Mouse (Mus musculus): ENCODE measurements around the gene Cd200.

Cd200 gene

GRCm38 (mm10) chr16:45344879-45345278 lies 64.0 kb downstream of the Cd200 start:
- no peak for DNase-seq (ENCODE audit: low read depth in 2 of 2, low spot score in 2 of 2)

GRCm38 (mm10) chr16:45336478-45336877 lies 72.4 kb downstream of the Cd200 start:
- no peak for DNase-seq (ENCODE audit: low read depth in 2 of 2, low spot score in 2 of 2)

DNA sequence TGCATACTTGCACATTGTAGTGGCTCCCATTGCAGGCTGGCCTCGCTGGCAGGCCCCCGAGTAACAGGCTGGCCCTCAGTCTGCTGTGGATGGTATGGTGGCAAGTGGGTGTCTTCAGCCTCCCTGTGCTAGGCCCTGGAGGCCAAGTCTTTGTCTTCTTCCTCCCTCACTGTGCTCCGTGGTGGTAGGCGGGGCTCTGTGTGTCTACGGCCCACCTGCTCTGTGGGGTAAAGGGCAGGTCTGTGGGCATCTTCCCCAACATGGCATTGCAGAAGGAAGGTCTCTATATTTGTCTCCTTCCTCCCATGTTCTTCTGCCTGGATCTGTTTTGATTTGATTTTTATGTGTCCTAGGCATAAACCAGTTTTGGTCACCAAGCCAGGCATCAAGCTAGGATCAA lies 74.0 kb downstream of the Cd200 start:
- no peak for DNase-seq (ENCODE audit: low read depth in 2 of 2, low spot score in 2 of 2)

DNA sequence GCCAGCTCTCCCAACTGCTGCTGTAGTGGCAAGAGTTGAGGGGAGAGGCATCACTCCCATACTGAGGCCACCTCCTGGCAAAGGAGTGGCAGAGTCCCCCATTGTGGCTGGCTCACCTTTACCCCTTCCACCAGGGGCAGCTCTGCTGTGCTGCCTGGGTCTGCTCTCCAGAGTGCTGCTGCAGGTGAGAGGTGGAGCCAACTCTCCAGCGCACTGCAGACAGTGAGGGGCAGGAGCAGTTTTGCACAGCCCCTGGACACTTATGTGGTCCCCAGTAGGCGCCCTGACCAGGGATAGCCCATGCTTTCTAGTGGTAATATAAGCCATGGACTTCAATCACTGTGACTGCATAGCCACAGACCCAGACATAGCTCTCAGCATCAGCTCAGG lies 74.5 kb downstream of the Cd200 start:
- DNase-seq (ENCODE audit: low read depth in 2 of 2, low spot score in 2 of 2) = no peak

GRCm38 (mm10) chr16:45333678-45334375 lies 75.0 kb downstream of the Cd200 start:
- DNase-seq (ENCODE audit: low read depth in 2 of 2, low spot score in 2 of 2) = no peak

GRCm38 (mm10) chr16:45332591-45332990 lies 76.3 kb downstream of the Cd200 start:
- no peak for DNase-seq (ENCODE audit: low read depth in 2 of 2, low spot score in 2 of 2)

Data from CD8-positive naive resting alpha-beta T cell, adult 2 months (primary cell).